Mouse (Mus musculus): ENCODE data around the gene Lcn12. TPM values are rescaled to one million over a fixed set of nuclear protein-coding genes. Genes with fewer than 3 reads are reported as not detected.

Gene Lcn12
- total and polyA plus RNA-seq, 2 experiments from 2014 or later, result not detected

GRCm38 (mm10) chr2:25487965-25488670, 5.6 kb downstream of the Lcn12 start:
- Histone ChIP-seq H3K4me3 (ENCODE audit: low read depth, low read length) (no peak overlapping the region), H3K27ac (ENCODE audit: low read depth, low read length) (no peak overlapping the region), H3K9ac (replicated peaks; ENCODE audit: low read length, poor library complexity, severe bottlenecking) (no peak overlapping the region), H3K4me2 (ENCODE audit: low read depth, low read length, poor library complexity, severe bottlenecking) (no peak overlapping the region), H3K27me3 (ENCODE audit: insufficient read depth, low read length) (no peaks in the 10 kb centered on the region), H3K36me3 (ENCODE audit: insufficient read depth, low read length) (no peaks in the 10 kb centered on the region), H3K9me3 (ENCODE audit: low read length) (no peaks in the 10 kb centered on the region), H3K4me1 (ENCODE audit: insufficient read depth, low read length) (no peaks in the 10 kb centered on the region)
- no peak for DNase-seq (ENCODE audit: low spot score)
- no peak for ATAC-seq (ENCODE audit: low FRiP score)
- TF ChIP-seq CTCF (IDR thresholded peaks at IDR 0.05), result no peak
- WGBS, result 84% methylated on average over 6 of the region's 6 CpGs

- ATAC-seq (ENCODE audit: low FRiP score), result no peak
- no peak overlapping the region for H3K9ac ChIP-seq (replicated peaks; ENCODE audit: low read length, poor library complexity, severe bottlenecking)
- H3K27me3 ChIP-seq (ENCODE audit: insufficient read depth, low read length), result no peaks in the 10 kb centered on the region
- WGBS, result 65% methylated on average over 11 of the region's 11 CpGs
- no peak overlapping the region for H3K27ac ChIP-seq (ENCODE audit: low read depth, low read length)
- H3K4me3 ChIP-seq (ENCODE audit: low read depth, low read length), result no peak overlapping the region
- no peak overlapping the region for H3K4me2 ChIP-seq (ENCODE audit: low read depth, low read length, poor library complexity, severe bottlenecking)
- H3K4me1 ChIP-seq (ENCODE audit: insufficient read depth, low read length), result no peaks in the 10 kb centered on the region
- TF ChIP-seq CTCF (IDR thresholded peaks at IDR 0.05), result no peak
- H3K9me3 ChIP-seq (ENCODE audit: low read length), result no peaks in the 10 kb centered on the region
- no peaks in the 10 kb centered on the region for H3K36me3 ChIP-seq (ENCODE audit: insufficient read depth, low read length)
- DNase-seq (ENCODE audit: low spot score), result peak; percentile 19
These were observed 8.6 kb downstream of the Lcn12 start for GRCm38 (mm10) chr2:25484901-25485647.

GRCm38 (mm10) chr2:25482969-25483368, 10.7 kb downstream of the Lcn12 start:
- no peaks in the 10 kb centered on the region for H3K36me3 ChIP-seq (ENCODE audit: insufficient read depth, low read length)
- H3K27ac ChIP-seq (ENCODE audit: low read depth, low read length), result no peak overlapping the region
- H3K27me3 ChIP-seq (ENCODE audit: insufficient read depth, low read length), result no peaks in the 10 kb centered on the region
- no peak overlapping the region for H3K4me2 ChIP-seq (ENCODE audit: low read depth, low read length, poor library complexity, severe bottlenecking)
- no peaks in the 10 kb centered on the region for H3K4me1 ChIP-seq (ENCODE audit: insufficient read depth, low read length)
- 24% methylated on average over 7 of the region's 7 CpGs for WGBS
- H3K9me3 ChIP-seq (ENCODE audit: low read length), result no peaks in the 10 kb centered on the region
- no peak overlapping the region for H3K9ac ChIP-seq (replicated peaks; ENCODE audit: low read length, poor library complexity, severe bottlenecking)
- DNase-seq (ENCODE audit: low spot score), result no peak
- no peak for ATAC-seq (ENCODE audit: low FRiP score)
- TF ChIP-seq CTCF (IDR thresholded peaks at IDR 0.05), result peak; percentile 31
- no peak overlapping the region for H3K4me3 ChIP-seq (ENCODE audit: low read depth, low read length)

GRCm38 (mm10) chr2:25480541-25480940, 13.2 kb downstream of the Lcn12 start:
- Histone ChIP-seq H3K36me3 (ENCODE audit: insufficient read depth, low read length) (no peaks in the 10 kb centered on the region), H3K9ac (replicated peaks; ENCODE audit: low read length, poor library complexity, severe bottlenecking) (no peak overlapping the region), H3K27me3 (ENCODE audit: insufficient read depth, low read length) (no peaks in the 10 kb centered on the region), H3K4me3 (ENCODE audit: low read depth, low read length) (no peak overlapping the region), H3K4me1 (ENCODE audit: insufficient read depth, low read length) (no peaks in the 10 kb centered on the region), H3K27ac (ENCODE audit: low read depth, low read length) (no peak overlapping the region), H3K4me2 (ENCODE audit: low read depth, low read length, poor library complexity, severe bottlenecking) (no peak overlapping the region), H3K9me3 (ENCODE audit: low read length) (no peaks in the 10 kb centered on the region)
- ATAC-seq (ENCODE audit: low FRiP score) (no peak), DNase-seq (ENCODE audit: low spot score) (no peak)
- WGBS, result 95% methylated on average over 1 of the region's 1 CpGs
- no peak for TF ChIP-seq CTCF (IDR thresholded peaks at IDR 0.05)

- Histone ChIP-seq H3K27me3 (ENCODE audit: insufficient read depth, low read length) (no peaks in the 10 kb centered on the region), H3K27ac (ENCODE audit: low read depth, low read length) (no peak overlapping the region), H3K4me1 (ENCODE audit: insufficient read depth, low read length) (no peaks in the 10 kb centered on the region), H3K9me3 (ENCODE audit: low read length) (no peaks in the 10 kb centered on the region), H3K36me3 (ENCODE audit: insufficient read depth, low read length) (no peaks in the 10 kb centered on the region), H3K4me3 (ENCODE audit: low read depth, low read length) (no peak overlapping the region), H3K4me2 (ENCODE audit: low read depth, low read length, poor library complexity, severe bottlenecking) (no peak overlapping the region), H3K9ac (replicated peaks; ENCODE audit: low read length, poor library complexity, severe bottlenecking) (no peak overlapping the region)
- WGBS, result 75% methylated on average over 10 of the region's 10 CpGs
- no peak for TF ChIP-seq CTCF (IDR thresholded peaks at IDR 0.05)
- no peak for ATAC-seq (ENCODE audit: low FRiP score)
- no peak for DNase-seq (ENCODE audit: low spot score)
These were observed 14.0 kb downstream of the Lcn12 start for GRCm38 (mm10) chr2:25479551-25480311.

Measured in midbrain, postnatal 0 days (tissue).